Mouse (Mus musculus) heart, postnatal 25 days (tissue): Measurements from ENCODE around the gene Ap1m2. TPM values are rescaled to one million over a fixed set of nuclear protein-coding genes. Genes with fewer than 3 reads are reported as not detected.
"Not testable (repeated sequence)": the region's sequence is repeated elsewhere in the genome, so short reads cannot be mapped to it uniquely, and the experiment has no call there.

Experiments used
- DNase-seq: peaks from one replicate; pipeline ENCODE4 v3.0.0; 2022; ENCODE audit warnings: low spot score
- intact Hi-C: fragments of 180-260 bp; cut with DNase I; formaldehyde crosslinking; loops from one replicate; pipeline ENCODE4 v1.15.1; 2025
- total RNA-seq, 2 experiments: library from RNA; stranded (reverse); gene quantifications; 2 replicates each; pipeline ENCODE4 v1.2.3; 2021

The Ap1m2 gene
- total RNA-seq, 2 experiments from 2014 or later: not detected

DNA sequence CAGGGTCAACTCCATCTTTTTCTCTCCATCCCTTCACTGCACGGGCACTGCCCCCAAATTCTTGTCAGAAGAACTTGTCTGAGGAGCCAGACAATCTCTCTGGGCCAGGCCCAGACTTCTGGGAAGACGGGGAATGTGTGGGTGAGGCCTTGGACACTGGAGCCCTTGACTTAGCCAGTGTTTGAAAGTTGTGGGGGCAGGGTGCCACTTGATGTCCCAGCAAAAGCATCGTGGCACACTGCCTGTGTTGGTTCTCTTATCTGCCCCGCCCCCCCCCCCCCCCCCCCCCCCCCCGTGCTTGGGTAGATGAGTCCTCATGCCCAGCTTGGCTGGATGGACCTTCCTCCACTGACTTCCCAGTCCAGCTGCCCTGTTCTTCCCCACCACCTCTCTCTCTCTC is 16.9 kb upstream of the Ap1m2 start:
- DNase-seq: peak; percentile 53
- intact Hi-C loops: no loop called here

DNA sequence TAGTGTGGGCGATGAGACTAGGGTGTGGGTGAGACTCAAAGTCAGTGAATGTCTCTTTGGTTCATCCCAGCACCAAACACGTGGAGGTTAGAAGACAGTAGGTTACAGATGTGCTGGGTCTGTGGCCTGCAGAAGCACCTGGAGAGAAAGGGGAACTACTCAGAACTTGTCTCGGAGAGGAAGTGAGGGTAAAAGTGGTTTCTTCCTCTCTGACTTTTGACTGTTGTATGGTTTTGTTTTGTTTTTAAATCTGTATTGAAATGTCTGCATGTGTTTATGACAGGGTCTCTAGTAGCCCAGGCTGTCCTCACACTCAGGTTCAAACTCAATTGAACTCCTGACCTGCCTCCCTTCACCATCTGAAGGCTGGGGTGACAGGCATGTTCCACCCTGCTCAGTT is 15.9 kb upstream of the Ap1m2 start:
- no peak for DNase-seq
- intact Hi-C loops: no loop called here

DNA sequence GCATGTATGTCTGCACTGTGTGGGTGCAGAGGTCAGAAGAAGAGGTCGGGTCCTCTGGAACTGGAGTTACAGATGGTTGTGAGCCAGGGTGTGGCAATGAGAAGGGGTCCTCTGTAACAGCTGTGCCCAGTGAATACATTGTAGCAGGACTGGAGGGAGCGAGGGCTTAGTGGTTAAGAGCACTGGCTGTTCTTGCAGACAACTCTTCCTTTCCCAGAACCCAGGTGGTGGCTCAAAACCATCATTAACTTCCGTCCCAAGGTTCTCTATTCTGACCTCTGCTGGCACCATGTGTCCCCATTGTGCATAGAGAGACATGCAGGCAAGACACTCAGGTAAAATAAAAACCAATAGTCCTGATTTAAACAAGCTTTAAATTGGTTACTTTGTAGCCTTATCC is 15.4 kb upstream of the Ap1m2 start:
- intact Hi-C loops: no loop called here
- DNase-seq: no peak

DNA sequence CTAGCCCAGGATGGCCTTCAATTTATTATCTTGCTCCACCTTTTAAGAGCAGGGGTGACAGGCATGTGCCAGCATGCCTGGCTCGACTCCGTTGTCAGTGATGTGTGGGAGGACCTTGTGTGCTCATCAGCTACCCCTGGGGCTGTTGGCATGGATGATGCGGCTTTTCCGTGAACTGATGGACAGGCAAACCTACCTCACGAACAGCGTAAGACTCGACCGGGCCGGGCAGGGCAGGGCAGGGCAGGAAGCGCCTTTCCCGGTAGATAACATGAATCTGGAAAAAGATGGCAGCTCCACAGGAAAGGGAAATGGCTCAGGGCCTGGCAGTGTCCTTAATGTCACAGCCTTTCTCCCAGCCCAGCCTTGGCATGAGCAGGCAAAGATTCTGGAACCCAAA is 12.1 kb upstream of the Ap1m2 start:
- no peak for DNase-seq
- intact Hi-C loops: no loop called here

DNA sequence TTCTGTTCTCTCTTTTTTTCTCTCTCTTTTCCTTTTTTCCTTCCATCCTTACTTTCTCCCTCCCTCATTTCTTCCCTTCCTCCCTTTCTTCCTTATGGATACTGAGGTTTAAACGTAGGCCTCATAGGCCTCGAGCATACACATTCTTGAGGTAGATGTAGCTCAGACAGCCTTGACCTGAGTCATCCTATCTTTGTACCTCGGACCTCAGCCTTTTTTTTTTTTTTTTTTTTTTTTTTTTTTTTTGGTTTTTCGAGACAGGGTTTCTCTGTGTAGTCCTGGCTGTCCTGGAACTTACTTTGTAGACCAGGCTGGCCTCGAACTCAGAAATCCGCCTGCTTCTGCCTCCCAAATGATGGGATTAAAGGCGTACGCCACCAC is 10.8 kb upstream of the Ap1m2 start:
- intact Hi-C loops, DNase-seq: not testable (repeated sequence)

DNA sequence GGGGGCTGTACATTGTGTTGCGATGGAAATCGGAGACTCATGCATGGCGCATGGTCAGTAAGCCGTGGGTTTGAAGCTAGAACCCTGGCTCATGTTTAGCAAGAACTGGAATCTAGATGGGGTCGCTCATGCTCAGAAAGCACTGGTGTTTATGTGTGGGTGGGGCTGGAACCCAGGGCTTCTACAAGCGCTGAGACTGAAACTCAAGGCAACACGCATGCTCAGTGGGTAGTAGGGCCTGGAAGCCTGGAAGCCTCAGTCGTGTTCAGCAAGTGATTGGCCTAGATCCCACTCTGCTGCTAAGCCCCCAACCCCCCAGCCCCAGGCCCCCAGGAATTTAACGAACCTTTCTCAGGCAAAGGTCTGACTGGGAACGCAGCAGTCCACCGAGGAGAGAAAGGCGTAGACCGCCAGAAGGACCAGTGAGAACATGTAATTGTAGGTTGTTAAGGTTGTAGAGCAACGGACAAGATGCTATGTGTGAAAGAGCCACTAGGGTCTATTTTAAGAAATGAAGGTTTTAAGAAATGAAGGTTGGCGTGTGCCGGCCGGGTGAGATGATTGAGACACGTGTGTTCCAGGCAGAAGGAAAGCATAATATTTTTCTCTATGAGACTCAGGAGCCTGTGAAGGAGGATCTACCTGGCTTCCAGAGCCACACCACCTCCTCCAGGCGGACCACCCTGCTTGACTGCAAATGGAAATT is 10.2 kb upstream of the Ap1m2 start:
- DNase-seq: no peak
- intact Hi-C loops: no loop called here

DNA sequence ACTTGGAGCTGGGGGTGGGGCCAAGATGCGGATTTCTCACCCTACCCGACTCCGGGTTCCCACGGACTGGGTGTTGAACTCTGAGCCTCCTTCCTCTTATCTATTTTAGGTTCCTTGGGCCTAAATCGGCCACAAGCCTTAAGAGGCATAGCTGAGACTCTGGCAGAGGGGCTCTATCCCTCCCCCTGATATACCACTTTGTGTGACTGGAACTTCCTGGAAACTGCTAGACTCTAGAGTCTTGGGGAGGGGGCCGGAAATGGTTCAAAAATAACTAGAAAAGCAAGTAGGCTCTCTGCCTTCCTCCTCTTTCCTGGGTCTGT is 9.3 kb upstream of the Ap1m2 start:
- intact Hi-C loops: no loop called here
- no peak for DNase-seq

DNA sequence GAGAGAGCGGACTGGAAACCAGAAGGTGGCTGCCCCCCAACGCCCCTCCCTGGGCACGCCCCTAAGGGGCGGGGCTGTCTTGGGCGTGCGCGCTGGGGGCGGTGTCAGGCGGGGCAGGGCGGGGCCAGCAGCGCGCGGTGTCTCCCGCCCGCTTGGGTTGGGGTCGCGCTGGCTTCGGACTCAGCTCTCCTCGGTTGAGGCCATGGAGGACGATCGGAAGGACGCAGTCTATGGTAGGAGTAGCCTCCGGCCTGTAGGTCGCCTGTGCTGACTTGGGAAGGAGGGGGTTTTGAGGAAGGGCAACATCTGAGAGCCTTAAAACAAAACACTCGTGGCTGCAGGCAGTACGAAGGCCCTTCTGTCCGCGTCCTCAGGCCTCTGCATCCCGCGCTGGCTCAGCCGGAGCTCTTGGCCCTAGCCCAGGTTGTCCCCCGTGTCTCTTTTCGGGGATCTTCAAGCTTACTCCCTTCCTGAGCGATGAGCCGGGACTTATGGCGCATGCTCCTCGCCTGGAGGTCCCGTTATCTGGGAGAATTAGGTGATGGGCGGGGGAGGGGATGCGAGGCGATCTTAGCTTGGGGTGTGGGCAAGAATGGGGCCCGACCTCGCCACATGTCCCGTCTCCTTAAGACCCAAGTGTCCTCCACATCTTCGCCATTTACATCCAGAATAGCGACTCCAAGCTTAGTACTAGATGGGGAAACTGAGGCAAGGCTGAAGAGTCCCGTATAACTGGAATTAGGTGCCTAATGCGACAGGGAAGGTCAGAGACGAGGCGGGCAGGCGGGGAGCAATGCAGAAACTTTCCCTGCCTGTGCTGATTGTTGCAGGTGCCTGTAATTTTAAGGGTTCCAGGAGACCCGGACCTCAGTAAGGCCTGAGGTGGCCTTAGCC is 8.7 kb upstream of the Ap1m2 start, which contains the start of gene Slc44a2:
Slc44a2 (plus strand) TSS at position 80 of the 894 bp plus-strand sequence.
- intact Hi-C loops: no loop called here
- peak; percentile 75 for DNase-seq

DNA sequence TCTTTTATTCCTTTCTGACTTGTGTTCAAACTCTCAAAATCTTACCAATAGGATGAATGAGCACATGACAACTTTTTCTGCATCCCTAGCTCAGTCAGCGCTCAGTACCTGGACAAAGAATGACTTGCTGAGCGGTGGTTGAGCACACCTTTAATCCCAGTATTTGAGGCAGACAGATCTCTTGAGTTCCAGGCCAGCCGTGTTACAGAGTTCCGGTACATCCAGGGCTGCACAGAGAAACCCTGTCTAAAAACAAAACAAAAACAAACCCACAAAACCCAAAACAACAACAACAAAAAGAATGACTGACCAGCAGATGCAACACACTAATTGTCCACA is 8.1 kb upstream of the Ap1m2 start:
- DNase-seq: no peak
- intact Hi-C loops: no loop called here

DNA sequence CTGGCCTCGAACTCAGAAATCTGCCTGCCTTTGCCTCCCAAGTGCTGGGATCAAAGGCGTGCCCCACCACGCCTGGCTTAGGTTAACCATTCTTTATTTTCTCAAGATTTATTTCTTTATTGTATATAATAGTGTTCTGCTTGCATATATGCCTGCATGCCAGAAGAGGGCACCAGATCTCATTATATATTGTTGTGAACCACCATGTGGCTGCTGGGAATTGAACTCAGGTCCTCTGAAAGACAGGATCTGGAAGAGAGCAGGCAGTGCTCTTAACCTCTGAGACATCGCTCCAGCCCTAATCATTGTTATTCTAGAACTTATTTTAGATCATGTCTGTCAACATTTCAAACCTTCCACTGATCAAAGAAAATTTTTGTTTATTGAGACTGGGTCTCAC is 7.4 kb upstream of the Ap1m2 start:
- no peak for DNase-seq
- intact Hi-C loops: no loop called here

DNA sequence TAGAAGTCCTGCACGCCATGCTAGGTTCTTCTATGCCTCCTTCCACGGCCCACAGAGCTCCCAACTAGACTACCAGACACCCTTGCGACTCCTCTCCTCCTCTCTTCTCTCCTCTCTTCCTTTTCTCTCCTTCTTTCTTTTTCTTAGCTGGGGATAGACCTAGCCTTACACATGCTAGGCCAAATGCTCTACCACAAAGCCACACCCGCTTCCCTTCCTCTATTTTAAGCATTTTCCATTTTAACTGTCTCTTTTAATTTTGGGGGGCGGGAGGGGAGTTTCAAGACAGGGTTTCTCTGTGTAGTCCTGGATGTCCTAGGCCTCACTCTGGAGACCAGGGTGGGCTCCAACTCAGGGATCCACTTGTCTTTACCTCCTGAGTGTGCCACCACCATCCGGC is 6.7 kb upstream of the Ap1m2 start:
- DNase-seq: no peak
- intact Hi-C loops: no loop called here

DNA sequence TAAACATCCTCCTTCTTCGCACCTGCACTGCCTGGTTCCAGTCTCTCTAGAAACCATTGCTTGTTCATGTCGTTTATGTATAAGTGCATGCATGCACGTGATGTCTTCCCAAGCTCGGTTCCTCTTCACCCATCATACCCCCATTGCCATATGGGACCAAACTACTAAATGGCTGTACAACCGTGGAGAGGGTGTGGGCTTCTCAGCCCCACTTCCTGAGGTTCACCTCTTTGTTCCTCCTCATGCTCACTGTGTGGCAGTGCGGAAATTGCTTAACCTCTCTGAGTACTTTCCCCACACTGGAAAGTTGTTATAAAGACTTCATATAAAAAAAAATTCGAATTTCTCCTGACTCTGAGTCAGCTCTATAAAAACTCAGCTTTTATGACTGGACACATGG is 4.6 kb upstream of the Ap1m2 start:
- intact Hi-C loops: no loop called here
- DNase-seq: no peak

DNA sequence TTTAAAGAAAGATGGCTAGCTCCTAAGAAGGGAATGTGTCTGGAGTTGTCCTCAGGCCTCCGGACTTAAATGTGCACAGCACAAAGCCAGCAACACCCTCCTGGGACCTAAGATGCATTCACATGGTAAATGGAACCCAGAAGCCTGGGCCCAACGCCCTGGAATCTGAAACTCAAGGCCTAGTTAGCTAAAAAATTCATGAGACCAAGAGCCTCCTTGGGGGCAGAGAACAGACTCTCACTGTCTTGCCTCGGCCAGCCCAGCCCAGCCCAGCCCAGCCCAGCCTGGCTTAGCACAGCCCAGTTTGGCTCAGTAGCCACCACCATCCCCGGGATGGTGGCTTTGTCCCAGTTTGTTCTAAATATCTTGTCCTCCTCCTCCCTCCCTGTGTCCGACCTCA is 3.3 kb upstream of the Ap1m2 start:
- no peak for DNase-seq
- intact Hi-C loops: no loop called here

DNA sequence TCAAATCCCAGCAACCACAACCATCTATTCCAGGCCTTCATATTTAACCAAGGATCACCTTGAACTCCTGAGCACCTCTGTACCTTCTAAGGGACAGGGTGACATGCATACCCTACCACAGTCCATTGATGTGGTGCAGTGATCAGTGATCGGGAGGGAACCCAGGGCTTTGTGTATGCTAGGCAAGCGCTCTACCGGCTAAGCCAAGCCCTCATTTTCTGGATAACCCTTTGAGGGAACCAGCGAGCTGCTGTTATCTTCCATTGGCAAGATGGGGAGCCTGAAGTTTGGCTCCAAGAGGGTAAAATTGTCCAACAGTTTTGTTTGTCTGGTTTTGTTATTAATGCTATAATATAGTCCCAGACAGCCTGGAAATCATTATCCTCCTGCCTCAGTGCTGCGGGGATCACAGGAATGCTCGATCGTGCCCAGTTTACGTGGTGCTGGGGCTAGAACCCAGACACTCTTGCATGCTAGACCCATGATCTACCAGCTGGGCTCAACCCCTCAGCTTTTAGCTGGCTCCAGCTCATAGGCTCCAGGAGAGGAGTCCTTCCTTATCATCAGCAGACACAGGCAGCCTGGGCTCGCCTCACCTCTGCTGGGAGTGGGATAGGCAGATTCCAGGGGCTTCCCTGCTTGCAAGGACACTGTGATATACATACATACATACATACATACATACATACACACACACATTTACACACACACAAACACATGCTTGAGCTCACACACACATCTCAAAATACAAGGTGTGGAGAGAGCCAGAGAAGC is 2.4 kb upstream of the Ap1m2 start:
- DNase-seq: no peak
- intact Hi-C loops: no loop called here

DNA sequence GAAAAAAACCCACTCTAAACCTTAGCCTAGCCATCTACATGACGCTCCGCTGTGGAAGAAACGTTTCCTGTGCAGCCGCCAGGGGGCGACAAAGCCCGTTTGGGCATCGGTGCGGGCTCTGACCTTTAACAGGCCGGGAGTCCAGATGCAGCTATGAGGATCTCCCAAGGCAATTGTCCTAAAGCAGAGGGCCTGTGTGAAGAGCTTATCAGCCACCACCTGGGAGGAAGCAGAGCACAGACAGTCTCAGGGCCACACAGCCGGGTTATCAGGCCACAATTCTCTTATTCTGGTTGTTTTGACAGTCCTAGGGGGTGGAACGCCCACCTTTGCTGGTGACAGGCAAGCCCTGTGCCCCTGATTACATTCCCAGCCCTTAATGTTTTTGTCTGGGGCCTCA is 1.3 kb upstream of the Ap1m2 start:
- intact Hi-C loops: loop anchor here (1.0 kb wide), 2 partner anchors 44 to 96 kb away; no protein-coding TSS in a partner anchor
- peak; percentile 71 for DNase-seq

DNA sequence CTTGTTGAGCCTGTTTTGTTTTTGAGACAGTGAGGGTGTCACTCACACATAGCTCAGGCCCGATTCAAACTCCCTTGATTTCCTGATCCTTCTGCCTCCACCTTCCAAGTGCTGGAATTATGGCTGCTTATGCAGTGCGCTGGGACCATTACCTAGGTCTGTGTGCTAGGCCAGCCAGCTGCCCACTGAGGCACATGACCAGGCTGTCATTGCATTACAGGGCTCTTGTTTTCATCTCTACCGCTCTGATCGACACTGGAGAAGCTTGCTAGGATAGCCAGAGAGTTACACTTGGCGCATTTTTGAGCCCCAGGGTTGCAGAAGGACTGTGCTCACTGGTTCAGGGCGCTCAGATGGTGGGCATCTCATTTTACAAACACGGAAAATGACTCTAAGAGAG is 442 bp downstream of the Ap1m2 start:
- no peak for DNase-seq
- intact Hi-C loops: no loop called here

DNA sequence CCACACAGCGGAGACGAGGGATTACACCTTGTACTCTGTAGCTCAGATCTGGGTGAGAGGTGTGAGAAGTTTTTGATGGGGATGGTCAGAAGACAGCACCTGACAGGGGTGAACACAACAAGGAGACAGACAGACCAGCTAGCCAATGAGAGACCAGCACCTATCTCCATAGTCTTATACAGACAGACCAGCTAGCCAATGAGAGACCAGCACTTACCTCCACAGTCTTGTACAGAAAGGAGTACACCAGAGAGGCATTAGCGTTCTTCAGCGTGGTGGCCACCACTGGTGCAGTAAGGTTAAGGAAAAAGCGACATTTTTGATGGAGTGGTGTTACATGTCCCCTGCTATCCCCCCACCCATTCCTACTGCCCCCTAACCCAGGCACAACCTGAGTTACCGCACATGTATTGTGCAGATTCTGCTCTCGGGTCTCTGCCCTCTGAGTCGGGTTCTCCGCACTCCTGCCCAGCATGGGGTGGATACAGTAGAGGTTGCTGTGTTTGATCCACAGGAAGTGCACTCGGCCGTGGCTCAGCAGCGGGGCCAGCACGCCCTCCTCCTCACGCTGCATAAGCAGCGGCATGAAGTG is 2.9 kb downstream of the Ap1m2 start:
- intact Hi-C loops: no loop called here
- DNase-seq: no peak

DNA sequence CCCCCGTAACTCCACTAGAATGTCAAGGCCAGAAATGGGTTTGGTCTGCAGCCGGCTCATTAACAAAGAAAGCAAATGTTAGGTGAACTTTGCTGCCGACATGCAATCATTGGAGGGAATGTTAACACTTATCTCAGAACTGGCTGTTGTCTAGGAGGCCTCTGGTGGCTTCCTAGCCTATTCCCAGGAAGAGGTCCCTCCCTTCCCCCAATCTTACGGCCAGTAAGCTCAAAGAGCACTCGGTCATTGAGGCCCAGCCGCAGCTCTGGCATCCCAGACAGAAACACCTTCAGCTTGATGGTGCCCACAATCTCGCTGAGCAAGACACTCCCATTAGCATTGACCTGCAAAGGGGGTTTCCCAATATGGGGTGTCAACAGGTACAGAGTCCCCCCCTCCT is 7.1 kb downstream of the Ap1m2 start:
- no peak for DNase-seq
- intact Hi-C loops: no loop called here

DNA sequence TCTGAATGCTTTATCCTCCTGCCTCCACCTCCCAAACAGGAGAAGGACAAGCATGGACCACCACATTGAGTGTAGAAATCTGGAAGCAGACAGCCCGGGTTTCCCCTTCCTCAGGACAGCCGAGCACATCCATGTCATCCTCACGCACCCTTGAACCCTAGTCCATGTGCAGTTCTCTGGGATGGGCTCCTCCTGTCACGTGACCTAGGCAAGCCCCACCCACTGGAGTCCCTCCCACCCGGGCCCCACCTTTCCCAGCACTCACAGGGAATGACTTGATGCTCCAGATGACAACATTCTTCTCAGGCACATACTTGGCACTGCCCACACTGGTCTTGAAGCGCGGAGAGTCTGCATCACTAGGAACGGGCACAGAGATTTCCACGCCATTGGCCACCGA is 13.1 kb downstream of the Ap1m2 start:
- intact Hi-C loops: no loop called here
- no peak for DNase-seq

DNA sequence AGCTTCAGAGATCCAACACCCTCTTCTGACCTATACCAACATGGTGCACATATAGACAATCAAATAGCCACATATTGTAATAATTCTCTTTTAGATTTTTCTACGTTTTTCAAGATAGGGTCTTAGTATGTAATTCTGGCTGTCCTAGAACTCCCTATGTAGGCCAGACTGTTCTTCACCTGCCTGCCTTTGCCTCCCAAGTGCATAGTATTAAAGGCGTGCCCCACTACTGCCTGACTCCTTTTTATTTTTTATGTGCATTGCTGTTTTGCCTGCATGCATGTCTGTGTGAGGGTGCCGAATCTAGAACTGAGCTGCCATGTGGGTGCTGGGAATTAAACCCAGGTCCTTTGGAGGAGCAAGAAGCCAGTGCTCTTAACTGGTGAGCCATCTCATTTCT is 19.9 kb downstream of the Ap1m2 start:
- no peak for DNase-seq
- intact Hi-C loops: loop anchor here (5.0 kb wide), 1 partner anchor 50 kb away; no protein-coding TSS in a partner anchor
